Mouse (Mus musculus): Measurements from ENCODE around the gene Ccpg1os.

Ccpg1os gene

DNA sequence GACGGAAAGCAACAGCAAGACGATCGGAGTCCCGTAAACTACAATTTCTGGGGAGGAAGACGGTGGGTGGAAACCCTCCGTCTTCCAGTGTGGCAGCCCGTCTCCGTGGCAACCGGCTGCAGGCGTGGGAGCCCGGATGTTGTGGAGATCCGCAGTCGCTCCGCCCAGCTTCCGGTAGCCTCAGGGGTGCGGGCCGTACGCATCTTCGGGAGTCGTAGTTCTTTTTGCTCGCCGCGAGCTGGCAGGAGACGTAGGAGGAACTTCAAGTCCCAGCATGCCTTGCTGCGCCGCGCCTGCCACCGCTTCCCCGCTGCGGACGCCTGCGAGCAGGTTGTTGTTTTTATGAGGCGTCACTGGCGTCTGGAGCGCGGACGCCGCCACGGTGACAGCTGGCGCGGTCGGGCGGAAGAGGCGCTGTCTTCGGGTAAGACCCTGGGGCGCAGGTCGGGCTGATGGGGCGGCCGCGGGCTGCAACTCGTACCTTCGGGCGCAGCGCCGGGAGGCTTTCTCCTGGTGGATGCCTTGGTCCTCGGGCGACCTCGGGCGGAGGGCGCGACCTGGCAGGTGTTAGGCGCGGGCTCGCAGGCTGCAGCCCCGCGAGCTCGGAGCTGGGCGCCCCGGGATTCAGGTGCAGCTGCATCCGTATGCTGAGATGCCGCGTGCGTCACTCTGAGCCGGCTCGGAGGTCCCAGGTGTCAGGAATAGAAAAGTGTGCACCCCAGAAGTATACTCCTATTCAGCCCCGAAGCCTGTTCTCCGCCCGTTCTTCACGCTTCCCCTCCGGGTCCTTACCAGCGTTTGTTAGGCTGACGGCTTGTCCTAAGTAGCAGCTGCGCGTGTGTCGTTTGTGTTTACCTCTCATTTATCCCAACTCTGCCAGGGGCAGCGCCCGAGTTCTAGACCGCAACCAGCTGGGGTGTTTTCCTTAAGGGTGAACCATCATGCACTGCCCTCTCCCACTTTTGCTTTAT is at the start of gene Ccpg1os, which contains the start of gene Ccpg1:
Gene Ccpg1os, minus strand, starts transcription at position 133 of the 971 bp plus-strand sequence.
Gene Ccpg1, plus strand, starts transcription at position 180 of the 971 bp plus-strand sequence.
- peak; percentile 94 to 95 for DNase-seq (ENCODE audit: low spot score in 2 of 2)

- no peak for DNase-seq (ENCODE audit: low spot score in 2 of 2)
These were observed 48.2 kb upstream of the Ccpg1os start for GRCm38 (mm10) chr9:73033406-73033805.

DNA sequence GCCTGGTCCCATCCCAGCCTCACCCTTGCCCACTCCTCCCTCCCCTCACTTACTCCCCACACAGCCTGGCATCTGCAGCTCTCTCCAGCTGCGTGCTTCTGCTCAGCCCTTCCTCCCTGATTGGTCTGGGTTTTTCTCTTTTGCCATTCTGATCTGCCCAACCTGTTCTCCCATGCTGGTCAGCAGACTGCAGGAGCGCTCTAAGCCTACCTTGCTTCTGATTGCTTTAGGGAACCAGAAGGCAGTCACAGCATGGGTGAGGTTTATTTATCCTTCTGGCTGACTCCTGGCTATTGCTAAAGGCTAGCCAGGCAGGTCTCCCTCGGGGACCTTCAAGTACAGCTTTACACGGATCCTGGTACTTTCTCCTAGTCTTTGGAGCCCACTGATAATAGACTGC is 46.2 kb upstream of the Ccpg1os start:
- no peak for DNase-seq (ENCODE audit: low spot score in 2 of 2)

DNA sequence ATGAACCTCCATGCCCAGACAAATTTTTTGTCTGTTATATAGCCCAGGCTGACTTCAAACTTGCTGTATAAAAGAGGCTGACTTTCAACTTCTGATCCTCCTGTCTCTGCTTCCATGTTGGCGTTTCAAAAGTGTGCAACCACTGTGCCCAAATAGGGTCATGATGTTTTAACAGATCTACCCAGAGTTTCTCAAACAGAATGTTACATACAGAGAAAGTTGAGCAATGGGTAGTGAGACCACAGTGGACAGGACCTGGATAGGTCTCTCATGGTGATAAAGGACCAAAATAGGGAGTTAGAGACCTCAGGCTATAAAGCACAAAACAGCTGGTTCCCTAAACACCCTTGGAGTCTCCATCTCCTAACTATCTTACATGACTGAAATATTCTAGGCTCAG is 45.3 kb upstream of the Ccpg1os start:
- no peak for DNase-seq (ENCODE audit: low spot score in 2 of 2)

DNA sequence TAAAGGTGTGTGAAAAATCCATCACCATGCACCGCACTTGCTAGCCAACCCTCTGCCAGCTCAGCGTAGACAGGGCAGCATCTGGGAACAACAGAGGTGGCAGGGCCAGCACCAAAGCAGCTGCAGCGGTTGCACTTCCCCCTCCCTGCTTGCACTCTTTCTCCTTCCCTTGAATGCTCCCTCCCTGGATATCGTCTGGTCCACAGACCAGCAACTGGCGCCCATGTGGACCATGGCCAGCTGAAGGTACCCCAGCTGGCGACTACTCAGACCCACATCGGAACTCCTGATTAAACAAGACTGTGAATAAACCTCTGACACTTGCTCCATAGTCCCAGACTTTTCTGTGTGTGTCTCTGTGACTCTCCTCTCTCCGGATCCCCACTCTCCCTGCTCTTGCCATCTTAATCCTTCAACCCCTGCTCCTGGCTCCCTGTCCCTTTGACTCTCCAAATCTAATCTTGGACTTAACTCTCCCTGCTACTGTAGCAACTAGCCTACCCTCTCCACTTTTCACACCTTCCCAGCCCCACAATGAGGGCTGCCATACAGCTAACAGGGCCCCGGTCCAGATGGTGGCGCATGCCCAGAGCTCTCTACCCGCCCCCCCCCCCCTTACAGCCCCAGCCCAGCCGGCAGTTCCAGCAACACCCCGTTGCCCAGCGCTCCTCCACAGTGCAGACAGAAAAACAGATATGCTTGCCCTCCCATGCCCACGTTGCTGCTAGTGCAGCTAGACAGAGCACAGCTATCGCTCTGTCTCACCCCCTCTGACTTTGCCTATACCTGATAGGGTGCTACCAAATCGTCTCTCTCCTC is 40.8 kb upstream of the Ccpg1os start:
- DNase-seq (ENCODE audit: low spot score in 2 of 2): no peak

- DNase-seq (ENCODE audit: low spot score in 2 of 2): no peak
These were observed 35.5 kb upstream of the Ccpg1os start for GRCm38 (mm10) chr9:73020566-73021097.

DNA sequence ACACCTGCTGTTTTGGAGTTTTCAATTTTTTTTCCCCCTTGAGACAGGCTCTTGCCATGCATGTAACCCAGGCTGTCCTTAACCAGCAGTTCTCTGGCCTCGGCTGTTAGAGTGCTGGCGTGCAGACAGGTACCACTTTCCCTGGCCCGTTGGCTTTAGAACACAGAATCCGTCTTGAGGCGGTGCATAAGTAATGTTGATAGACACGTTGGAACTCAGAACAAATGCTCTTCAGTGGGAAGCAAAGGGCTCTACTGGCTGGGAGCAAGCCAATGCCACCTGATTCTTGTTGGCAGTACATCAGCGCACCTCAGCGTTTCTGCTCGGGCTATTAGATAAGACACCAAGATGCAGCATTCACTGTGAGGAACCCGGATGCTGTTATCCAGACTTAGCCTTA is 34.7 kb upstream of the Ccpg1os start:
- DNase-seq (ENCODE audit: low spot score in 2 of 2): no peak

DNA sequence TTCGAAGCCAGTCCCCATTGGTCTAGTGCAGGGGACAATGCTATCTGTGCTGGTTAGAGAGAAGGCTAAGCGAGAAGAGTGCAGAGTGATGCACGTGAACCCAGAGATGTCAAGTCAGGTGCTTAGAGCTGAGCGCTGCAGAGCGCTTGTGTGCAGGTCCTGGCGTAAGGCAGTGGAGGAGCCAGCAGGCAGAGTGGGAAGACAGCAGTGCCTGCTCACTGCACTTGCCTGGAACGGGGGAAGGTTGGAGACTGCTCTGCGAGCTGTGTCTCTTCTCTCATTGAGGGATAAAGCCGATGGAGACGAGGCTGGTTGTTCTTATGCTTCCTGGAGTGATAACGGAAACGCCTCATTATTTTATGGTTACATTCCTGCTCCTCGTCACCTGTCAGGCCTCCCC is 29.5 kb upstream of the Ccpg1os start:
- DNase-seq (ENCODE audit: low spot score in 2 of 2): no peak

GRCm38 (mm10) chr9:73012629-73013028 is 27.4 kb upstream of the Ccpg1os start:
- no peak for DNase-seq (ENCODE audit: low spot score in 2 of 2)

DNA sequence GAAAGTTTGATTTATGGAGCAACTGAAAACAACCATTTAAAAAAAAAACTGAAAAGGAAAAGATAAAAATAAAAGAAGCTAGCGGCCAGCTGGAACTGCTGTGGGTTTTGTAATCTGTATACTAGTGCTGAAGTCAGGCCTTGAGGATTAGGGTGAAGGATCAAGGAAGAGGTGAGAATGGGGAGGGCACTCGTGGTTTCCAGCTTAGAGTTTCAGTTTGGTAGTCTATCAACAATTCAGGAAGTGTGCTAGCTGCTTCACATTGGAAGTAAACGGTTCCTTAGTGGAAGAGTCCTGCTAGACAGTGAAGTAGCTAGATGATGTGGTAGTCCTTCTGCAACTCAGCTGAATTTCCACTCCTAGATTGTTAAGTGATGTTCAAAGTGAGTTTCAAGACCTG is 23.2 kb upstream of the Ccpg1os start:
- DNase-seq (ENCODE audit: low spot score in 2 of 2): no peak

DNA sequence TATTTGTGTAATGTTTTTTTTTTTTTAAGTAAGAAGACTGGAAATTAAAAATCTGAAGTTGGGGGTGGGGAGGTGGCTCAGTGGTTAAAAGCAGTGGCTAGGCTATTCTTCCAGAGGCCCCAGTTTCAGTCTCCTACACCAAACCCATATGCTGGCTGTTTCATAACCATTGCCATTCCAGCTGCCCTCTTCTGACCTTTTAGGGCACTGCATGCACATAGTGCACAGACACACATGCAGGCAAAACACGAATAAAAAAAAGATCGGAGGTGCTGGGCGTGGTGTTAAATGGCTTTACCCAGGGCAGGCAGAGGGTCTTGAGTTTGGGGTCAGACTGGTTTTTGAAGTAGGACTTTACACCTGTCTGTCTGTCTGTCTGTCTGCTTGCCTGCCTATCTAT is 21.0 kb upstream of the Ccpg1os start:
- DNase-seq (ENCODE audit: low spot score in 2 of 2): no peak

DNA sequence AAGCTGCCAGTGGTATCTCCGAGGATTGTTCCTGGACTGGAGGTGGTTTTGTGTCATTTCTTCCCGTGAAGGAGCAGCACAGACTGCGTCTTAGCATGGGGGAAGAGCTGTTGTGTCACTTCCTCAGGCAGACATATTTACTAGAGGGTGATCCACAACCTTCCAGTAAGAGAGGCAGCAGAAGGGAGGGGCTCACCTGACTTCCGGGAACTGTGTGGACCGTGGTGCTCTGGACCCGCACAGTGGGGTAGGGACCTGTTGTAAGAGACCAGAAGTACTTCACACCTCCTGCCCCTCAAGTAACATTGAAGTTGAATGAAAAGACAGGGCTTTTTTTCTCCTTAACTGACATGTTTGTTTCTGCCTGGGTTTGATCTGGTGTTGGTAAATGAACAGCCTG is 19.9 kb upstream of the Ccpg1os start:
- no peak for DNase-seq (ENCODE audit: low spot score in 2 of 2)

GRCm38 (mm10) chr9:73004076-73004475 is 18.9 kb upstream of the Ccpg1os start:
- no peak for DNase-seq (ENCODE audit: low spot score in 2 of 2)

- DNase-seq (ENCODE audit: low spot score in 2 of 2): no peak
These were observed 17.0 kb upstream of the Ccpg1os start for GRCm38 (mm10) chr9:73002177-73002576.

DNA sequence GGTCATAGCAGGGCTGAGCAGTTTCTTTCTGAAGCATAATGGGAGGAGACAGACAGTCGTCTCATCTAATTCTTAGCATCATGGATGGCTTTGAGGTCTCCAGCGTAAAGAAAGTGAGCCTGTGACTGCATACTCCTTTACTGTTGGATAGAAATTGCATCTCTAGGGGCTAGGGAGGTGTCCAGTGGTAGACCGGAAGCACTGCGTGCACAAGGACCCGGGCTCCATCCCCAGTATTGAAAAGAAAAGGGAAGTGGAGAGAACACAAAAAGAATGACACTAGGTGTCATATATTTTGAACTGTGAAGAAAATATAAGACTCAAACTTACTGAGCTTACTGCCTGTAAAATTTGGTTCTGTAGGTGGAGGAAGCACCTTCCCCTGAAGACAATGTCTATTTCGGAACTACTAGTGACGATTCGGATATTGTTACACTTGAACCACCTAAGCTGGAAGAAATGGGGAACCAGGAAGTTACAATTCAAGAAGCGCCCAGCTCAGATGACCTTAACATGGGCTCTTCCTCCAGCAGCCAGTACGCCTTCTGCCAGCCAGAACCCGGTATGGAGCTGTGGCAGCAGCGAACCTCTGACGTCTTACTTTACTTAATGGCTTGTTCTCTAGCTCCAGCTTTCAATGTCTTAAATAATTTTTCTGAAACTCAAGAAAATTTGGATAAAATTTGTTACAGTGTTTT is 16.3 kb upstream of the Ccpg1os start:
- DNase-seq (ENCODE audit: low spot score in 2 of 2): no peak

- DNase-seq (ENCODE audit: low spot score in 2 of 2): no peak
These were observed 15.3 kb upstream of the Ccpg1os start for GRCm38 (mm10) chr9:73000487-73000886.

DNA sequence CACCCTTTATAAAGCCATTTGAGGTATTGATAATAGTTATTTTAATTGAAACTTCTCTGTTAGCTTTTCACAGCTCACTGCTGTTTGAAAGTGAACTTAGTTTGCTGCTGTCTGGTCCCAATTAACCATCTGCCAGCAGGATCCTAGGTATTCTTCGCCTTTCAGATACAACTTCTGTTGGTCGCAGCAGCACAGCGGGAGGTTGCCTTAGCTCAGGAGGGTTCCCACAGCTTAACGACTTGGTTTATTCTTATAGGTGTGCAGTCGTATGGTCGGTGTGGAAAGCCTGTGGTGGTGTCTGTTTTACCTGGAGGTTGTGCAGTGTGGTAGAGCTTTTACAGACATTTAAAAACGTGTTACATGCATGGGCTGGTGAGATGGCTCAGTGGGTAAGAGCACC is 11.6 kb upstream of the Ccpg1os start:
- no peak for DNase-seq (ENCODE audit: low spot score in 2 of 2)

- DNase-seq (ENCODE audit: low spot score in 2 of 2): no peak
These were observed 11.0 kb upstream of the Ccpg1os start for GRCm38 (mm10) chr9:72996167-72996566.

DNA sequence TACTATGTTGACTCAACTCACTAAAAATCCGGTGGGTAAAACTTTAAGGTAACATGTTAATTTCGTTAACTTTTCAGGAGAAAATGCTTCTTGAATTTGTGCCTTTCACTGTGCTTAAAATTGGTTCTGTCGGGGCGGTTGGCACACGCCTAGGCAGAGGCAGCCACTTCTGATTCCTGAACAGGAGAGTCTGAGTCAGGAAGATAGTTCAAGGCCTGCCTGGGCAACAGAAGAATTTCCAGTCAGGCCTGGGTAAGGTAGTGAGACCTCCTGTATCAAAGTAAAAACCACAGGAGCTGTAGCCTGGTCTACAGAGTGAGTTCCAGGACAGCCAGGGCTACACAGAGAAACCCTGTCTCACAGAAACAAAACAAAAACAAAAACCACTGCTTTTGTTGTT is 7.4 kb upstream of the Ccpg1os start:
- DNase-seq (ENCODE audit: low spot score in 2 of 2): no peak

GRCm38 (mm10) chr9:72991420-72991819 is 6.2 kb upstream of the Ccpg1os start:
- DNase-seq (ENCODE audit: low spot score in 2 of 2): no peak

- no peak for DNase-seq (ENCODE audit: low spot score in 2 of 2)
These were observed 3.5 kb upstream of the Ccpg1os start for GRCm38 (mm10) chr9:72988706-72989105.

DNA sequence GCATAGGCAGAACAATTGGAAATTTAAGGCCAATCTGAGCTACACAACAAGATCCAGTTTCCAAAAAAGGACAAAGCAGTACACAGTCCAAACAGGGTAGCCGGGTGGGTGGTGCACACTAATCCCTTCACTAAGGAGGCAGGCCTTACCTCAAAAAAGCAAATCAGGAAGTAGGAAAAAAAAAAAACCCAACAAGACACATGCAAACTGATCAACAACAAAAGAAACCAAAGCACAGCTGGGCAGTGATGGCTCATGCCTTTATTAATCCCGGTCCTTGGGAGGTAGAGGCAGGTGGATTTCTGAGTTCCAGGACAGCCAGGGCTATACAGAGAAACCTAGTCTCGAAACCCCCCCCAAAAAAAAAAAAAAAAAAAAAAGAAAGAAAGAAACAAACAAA is 2.5 kb upstream of the Ccpg1os start:
- DNase-seq (ENCODE audit: low spot score in 2 of 2): no peak
